Mouse (Mus musculus): ENCODE results near the gene Bmp2k. TPM values are rescaled to one million over a fixed set of nuclear protein-coding genes. Genes with fewer than 3 reads are reported as not detected.
A peak's percentile ranks its signal among the peaks of the same experiment; 100 is the strongest.

Bmp2k gene
- polyA plus RNA-seq, 1 experiment from 2014 or later: 9.2 TPM

DNA sequence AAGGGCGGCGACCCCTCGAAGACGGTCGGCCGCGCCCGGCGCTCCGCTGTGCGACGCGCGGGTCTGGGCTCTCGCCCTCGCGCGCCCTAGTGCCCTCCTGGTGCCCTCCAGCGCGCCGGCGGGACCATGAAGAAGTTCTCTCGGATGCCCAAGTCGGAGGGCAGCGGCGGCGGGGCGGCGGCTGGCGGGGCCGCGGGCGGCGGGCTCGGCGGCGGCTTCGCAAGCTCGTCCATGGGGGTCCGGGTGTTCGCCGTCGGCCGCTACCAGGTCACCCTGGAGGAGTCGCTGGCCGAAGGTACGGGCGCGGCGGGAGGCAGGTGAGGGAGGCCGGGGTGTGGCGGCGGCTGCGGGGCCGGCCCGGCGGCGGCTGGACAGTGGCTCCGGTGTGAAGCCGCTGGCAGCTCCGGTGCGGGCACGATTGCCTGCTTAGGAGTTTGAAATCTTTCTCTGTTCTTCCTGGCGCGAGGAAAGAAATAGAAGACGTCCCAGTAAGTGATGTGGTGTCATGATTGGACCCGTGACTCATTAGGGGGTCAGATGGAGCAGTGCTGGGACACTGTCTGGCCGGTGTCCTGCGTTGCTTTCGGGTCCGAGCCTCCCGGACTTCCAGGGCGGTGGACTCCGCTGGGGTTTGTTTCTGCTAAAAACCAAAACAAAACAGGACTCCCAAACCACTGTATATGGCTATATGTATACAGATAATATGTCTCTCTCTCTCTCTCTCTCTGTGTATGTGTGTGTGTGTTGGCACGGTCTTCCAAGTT, 495 bp downstream of the Bmp2k start:
- Histone ChIP-seq H3K27ac (peak overlapping the region; percentile 92), H3K27me3 (no peaks in the 10 kb centered on the region), H3K4me2 (peak overlapping the region; percentile 88), H3K9ac (peak overlapping the region; percentile 85), H3K9me3 (no peaks in the 10 kb centered on the region), H3K4me3 (replicated peaks) (peak overlapping the region; percentile 61), H3K4me1 (peaks cover 18% of the 10 kb centered on the region), H3K36me3 (replicated peaks) (no peaks in the 10 kb centered on the region)
- WGBS: under 1% methylated on average over 69 of the region's 75 CpGs
- peak; percentile 49 for ATAC-seq (ENCODE audit: low FRiP score)

DNA sequence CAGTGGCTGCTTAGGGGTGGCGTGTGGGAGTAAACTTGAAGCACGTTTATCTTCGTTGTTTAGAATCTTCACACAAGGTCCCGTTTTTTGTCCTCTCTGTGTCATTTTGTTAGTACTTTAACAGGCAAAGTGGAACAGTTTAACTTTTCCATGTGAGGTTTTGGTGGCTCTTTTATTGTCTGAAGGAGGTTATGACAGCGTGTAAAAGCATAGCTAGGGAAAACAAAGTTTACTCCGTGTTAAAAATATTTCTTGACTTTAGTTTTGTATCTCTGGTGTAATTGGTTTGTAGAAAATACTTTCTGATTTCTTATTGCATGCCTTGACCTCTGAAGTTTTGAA, 1.0 kb downstream of the Bmp2k start:
- ATAC-seq (ENCODE audit: low FRiP score): no peak
- H3K9me3 ChIP-seq: no peaks in the 10 kb centered on the region
- peak overlapping the region; percentile 88 for H3K4me2 ChIP-seq
- H3K9ac ChIP-seq: peak overlapping the region; percentile 85
- no peaks in the 10 kb centered on the region for H3K36me3 ChIP-seq (replicated peaks)
- no peaks in the 10 kb centered on the region for H3K27me3 ChIP-seq
- peak overlapping the region; percentile 61 for H3K4me3 ChIP-seq (replicated peaks)
- peaks cover 18% of the 10 kb centered on the region for H3K4me1 ChIP-seq
- H3K27ac ChIP-seq: no peak overlapping the region
- 13% methylated on average over 6 of the region's 6 CpGs for WGBS

DNA sequence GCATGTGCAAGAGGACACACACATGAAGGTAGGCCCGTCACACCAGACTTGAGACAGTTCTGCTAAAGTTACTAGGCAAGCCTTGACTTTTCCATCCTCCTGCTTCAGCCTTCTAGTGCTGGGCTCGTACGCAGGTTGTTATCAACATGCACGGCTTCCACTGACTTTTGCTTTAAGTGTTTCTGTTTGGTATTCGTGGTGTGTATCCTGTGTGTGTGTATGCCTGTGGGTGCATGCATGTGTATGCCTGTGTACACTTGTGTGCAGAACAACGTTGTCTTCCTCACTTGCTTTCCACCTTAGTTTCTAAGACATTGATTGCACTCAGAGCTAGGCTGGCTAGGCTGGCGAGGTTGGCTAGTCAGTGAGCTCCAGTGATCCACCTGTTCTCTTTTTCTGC, 2.1 kb downstream of the Bmp2k start:
- WGBS: 82% methylated on average over 7 of the region's 7 CpGs
- Histone ChIP-seq H3K9me3 (no peaks in the 10 kb centered on the region), H3K36me3 (replicated peaks) (no peaks in the 10 kb centered on the region), H3K4me1 (peaks cover 21% of the 10 kb centered on the region), H3K9ac (no peak overlapping the region), H3K27me3 (no peaks in the 10 kb centered on the region), H3K4me3 (replicated peaks) (peak overlapping the region; percentile 61; the same call in 1 of the 2 replicates), H3K27ac (no peak overlapping the region), H3K4me2 (0 out of 2 replicates have a peak overlapping the region, but pooled peaks have one; percentile 88)
- ATAC-seq (ENCODE audit: low FRiP score): no peak

DNA sequence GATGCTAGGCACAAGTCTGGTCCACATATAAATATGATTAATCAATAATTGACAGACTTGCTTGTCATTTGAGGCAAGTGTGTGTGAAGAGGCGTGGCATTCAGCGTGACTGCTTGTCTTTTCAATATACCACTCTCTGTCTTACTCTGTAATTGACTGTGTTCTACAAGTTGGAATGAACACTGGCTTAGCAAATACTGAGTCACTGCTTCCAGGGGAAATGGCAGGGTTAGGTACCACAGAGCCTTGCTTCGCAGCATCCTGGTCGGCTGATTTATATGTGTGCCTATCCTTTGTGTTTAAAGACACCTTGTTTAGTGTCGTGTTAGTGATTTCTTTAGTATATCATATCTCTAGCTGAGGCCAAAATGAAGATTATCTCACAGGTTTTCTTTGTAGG, 3.0 kb downstream of the Bmp2k start:
- Histone ChIP-seq H3K9me3 (no peaks in the 10 kb centered on the region), H3K4me2 (no peak overlapping the region), H3K27me3 (no peaks in the 10 kb centered on the region), H3K9ac (no peak overlapping the region), H3K36me3 (replicated peaks) (no peaks in the 10 kb centered on the region), H3K27ac (no peak overlapping the region), H3K4me3 (replicated peaks) (no peak overlapping the region), H3K4me1 (peaks cover 21% of the 10 kb centered on the region)
- WGBS: 94% methylated on average over 5 of the region's 5 CpGs
- no peak for ATAC-seq (ENCODE audit: low FRiP score)

DNA sequence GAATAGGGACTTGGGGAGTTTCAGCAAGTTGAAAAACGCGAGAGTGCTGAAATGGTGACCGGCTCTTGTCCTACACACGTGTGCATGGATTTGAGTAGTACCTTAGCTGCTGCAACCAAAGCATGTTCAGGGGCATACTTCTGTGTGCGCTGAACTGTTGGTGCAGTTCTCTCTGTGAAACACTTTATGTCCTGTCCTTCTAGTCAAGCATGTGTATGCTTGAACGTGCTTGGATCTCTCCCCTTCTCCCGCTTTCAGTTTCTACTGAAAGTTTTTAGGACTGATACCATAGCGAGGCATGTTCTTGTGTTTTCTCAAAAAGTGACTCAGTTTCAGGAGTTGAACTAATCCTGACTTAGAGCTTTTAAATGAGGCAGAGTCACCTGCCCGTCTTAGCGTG, 3.7 kb downstream of the Bmp2k start:
- 89% methylated on average over 10 of the region's 10 CpGs for WGBS
- H3K9me3 ChIP-seq: no peaks in the 10 kb centered on the region
- no peak overlapping the region for H3K4me2 ChIP-seq
- no peak overlapping the region for H3K4me3 ChIP-seq (replicated peaks)
- H3K27me3 ChIP-seq: no peaks in the 10 kb centered on the region
- no peak overlapping the region for H3K9ac ChIP-seq
- H3K27ac ChIP-seq: no peak overlapping the region
- no peak for ATAC-seq (ENCODE audit: low FRiP score)
- no peaks in the 10 kb centered on the region for H3K36me3 ChIP-seq (replicated peaks)
- peaks cover 19% of the 10 kb centered on the region for H3K4me1 ChIP-seq

DNA sequence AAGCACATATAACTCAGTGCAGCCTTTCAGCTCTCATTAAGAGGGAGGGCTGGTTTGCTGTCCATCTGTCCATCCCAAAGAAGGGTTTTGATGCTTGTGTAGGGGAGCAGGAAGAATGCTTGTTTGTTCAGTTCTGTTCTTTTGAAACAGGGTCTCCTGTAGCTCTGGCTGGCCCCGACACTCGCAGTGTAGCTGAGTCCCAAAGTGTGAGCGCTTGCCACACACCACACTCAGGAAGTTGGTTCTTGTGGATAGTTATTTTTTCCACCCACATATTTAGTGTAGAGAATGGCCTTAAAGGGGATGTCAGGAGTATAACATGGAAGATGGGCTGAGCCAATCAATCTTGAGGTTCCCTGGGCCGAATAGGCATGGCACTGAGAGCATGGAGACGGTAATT, 4.1 kb downstream of the Bmp2k start:
- no peaks in the 10 kb centered on the region for H3K9me3 ChIP-seq
- H3K27me3 ChIP-seq: no peaks in the 10 kb centered on the region
- H3K4me3 ChIP-seq (replicated peaks): no peak overlapping the region
- no peak for ATAC-seq (ENCODE audit: low FRiP score)
- no peak overlapping the region for H3K9ac ChIP-seq
- WGBS: 90% methylated on average over 5 of the region's 5 CpGs
- peaks cover 15% of the 10 kb centered on the region for H3K4me1 ChIP-seq
- no peak overlapping the region for H3K4me2 ChIP-seq
- no peaks in the 10 kb centered on the region for H3K36me3 ChIP-seq (replicated peaks)
- no peak overlapping the region for H3K27ac ChIP-seq

DNA sequence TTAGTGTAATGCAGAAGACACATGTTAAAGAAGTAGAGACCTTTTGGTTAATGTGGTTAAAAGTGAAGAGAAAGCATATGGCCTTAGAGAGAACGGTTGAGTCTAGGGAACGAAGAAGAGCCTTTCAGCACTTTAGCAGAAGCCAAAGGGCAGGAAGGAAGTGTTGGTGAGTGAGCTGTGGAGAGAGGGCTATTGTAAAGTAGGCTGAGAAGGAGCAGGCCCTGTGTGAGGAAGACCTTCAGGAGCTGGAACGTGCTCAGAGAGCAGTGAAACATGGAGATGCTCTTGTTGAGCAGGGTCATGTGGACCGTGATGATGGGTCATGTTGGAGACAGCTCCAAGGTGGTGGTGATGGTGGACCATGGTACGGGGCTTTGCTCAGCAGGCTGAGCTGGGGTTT, 4.8 kb downstream of the Bmp2k start:
- peaks cover 13% of the 10 kb centered on the region for H3K4me1 ChIP-seq
- H3K4me2 ChIP-seq: no peak overlapping the region
- no peaks in the 10 kb centered on the region for H3K27me3 ChIP-seq
- no peak for ATAC-seq (ENCODE audit: low FRiP score)
- 91% methylated on average over 5 of the region's 5 CpGs for WGBS
- H3K36me3 ChIP-seq (replicated peaks): no peaks in the 10 kb centered on the region
- H3K4me3 ChIP-seq (replicated peaks): no peak overlapping the region
- no peak overlapping the region for H3K9ac ChIP-seq
- no peak overlapping the region for H3K27ac ChIP-seq
- no peaks in the 10 kb centered on the region for H3K9me3 ChIP-seq

DNA sequence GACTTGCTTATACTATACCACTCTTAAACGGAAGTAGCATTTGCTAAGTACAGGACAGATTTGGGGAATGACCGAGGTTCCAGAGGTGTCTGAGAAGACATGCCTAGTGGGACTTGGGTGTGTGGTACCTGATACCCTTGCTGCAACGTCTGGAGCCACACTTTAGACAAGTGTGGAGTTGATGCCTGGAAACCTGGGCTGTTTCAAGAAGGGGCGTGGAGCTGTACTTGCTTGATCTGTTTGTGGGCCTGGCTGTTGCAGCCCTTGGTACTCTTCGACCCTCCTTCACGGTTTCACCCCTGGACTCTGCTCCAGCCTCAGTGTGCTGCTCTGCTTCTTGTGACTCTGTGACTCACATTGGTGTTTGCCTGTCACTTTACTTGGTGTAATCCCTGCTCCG, 5.4 kb downstream of the Bmp2k start:
- Histone ChIP-seq H3K9ac (no peak overlapping the region), H3K4me3 (replicated peaks) (no peak overlapping the region), H3K36me3 (replicated peaks) (no peaks in the 10 kb centered on the region), H3K9me3 (no peaks in the 10 kb centered on the region), H3K27ac (no peak overlapping the region), H3K4me2 (no peak overlapping the region), H3K27me3 (no peaks in the 10 kb centered on the region), H3K4me1 (peaks cover 13% of the 10 kb centered on the region)
- ATAC-seq (ENCODE audit: low FRiP score): no peak
- 85% methylated on average over 7 of the region's 7 CpGs for WGBS

DNA sequence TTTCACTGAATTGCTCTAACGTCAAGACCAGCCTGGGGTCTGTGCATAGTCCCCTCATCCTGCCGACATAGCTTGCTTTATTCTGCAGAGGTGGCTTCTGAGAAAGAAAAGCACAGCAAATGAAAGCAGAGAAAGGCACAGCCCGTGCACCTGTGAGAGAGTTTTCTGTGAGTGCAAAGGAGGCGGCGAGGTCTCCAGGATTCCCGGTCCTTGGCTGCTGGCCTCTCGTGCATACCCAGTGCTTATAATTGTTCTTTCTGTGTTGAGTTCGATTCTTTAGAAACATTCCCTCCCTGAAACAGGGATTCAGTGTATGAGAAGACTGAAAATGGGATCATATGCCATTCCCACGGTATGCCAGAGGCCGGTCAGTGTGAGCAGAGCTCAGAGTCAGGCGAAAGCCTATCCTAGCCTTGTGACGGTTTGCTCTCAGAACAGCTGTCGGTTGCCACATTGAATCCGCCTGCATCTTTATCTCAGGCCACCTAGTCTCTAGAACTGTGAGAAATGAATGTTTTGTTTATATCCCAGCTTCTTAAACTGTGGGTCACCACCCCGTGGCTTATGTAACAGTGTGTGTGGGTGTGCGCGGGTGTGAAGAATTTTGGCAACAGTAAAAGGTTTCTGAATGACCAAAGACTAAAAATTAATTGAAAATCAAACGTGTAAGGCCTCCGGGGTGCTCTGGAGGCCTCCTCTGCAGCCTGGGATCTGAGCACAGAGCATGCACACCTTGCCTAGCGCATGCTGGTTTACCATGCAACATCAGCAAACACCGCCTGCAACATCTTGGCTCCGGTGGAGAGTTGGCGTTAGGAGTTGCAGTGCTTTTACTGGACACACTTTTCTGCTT, 6.9 kb downstream of the Bmp2k start:
- no peak overlapping the region for H3K9ac ChIP-seq
- H3K36me3 ChIP-seq (replicated peaks): no peaks in the 10 kb centered on the region
- WGBS: 80% methylated on average over 23 of the region's 23 CpGs
- no peaks in the 10 kb centered on the region for H3K27me3 ChIP-seq
- H3K9me3 ChIP-seq: no peaks in the 10 kb centered on the region
- no peak overlapping the region for H3K27ac ChIP-seq
- H3K4me2 ChIP-seq: no peak overlapping the region
- H3K4me3 ChIP-seq (replicated peaks): no peak overlapping the region
- H3K4me1 ChIP-seq: peaks cover 6% of the 10 kb centered on the region; the same call in 1 of the 2 replicates
- no peak for ATAC-seq (ENCODE audit: low FRiP score)

DNA sequence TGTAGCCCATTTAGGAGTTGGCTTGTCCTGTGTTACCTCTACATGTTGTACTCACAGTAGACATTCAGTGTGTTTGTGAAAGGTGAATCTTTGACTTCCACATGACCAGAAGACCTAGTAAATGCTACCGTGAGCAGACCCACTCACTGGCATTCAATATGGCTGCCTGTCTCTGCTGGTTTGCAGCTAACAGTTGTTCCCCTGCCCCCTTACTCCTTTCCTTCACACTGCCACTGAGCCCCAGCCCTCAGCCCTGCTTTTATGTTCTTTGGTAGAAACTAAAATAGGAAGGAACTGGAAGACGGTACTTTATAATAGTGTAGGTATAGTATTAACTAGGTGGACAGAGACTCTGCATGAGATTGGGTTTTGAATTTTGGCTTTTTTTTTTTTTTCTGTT, 8.4 kb downstream of the Bmp2k start:
- ATAC-seq (ENCODE audit: low FRiP score): no peak
- WGBS: 92% methylated on average over 2 of the region's 2 CpGs
- Histone ChIP-seq H3K9ac (no peak overlapping the region), H3K4me3 (replicated peaks) (no peak overlapping the region), H3K27me3 (no peaks in the 10 kb centered on the region), H3K4me1 (peaks cover 3% of the 10 kb centered on the region; the same call in 1 of the 2 replicates), H3K4me2 (no peak overlapping the region), H3K27ac (no peak overlapping the region), H3K36me3 (replicated peaks) (no peaks in the 10 kb centered on the region), H3K9me3 (no peaks in the 10 kb centered on the region)

DNA sequence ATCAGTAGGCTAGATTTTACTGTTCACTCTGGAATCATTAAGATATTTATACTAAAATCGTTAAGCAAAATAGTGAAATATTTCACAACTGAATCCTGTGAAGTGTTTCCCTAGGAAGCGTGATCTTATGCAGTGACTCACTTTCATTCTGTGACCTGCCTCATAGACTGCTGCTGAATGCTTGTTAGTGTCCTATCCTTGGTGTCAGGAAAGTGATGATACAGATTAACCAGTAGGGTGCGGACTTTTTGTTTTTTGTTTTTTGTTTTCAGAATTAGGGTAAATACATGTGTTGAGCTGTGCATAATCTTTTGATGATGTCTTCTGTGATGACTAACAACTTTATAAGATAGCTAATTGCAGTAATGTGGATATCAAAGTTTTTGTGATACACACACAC, 9.4 kb downstream of the Bmp2k start:
- 88% methylated on average over 3 of the region's 3 CpGs for WGBS
- no peaks in the 10 kb centered on the region for H3K27me3 ChIP-seq
- no peaks in the 10 kb centered on the region for H3K9me3 ChIP-seq
- no peak for ATAC-seq (ENCODE audit: low FRiP score)
- H3K27ac ChIP-seq: no peak overlapping the region
- no peaks in the 10 kb centered on the region for H3K36me3 ChIP-seq (replicated peaks)
- H3K4me3 ChIP-seq (replicated peaks): no peak overlapping the region
- H3K4me1 ChIP-seq: 0 out of 2 replicates have a peak, but pooled peaks cover 3% of the 10 kb centered on the region
- no peak overlapping the region for H3K4me2 ChIP-seq
- H3K9ac ChIP-seq: no peak overlapping the region

DNA sequence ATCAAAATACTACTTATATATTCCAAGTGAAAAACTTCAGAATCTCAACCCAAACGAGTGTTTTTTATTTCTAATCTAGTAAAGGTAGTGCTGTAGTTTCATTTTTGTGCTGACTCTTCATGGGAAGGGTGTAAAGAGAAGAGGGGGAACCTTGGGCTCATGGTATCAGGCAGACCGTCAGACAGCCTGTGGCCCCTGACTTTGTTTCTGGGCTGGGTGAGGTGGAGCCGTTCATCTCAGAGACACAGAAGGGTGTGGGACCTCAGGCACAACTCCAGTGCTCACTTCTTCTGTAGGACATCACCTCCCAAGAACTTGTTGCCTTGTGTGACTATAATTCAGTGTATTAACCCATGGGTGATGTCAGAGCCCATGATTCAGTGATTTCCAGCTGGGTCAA, 10.0 kb downstream of the Bmp2k start:
- ATAC-seq (ENCODE audit: low FRiP score): no peak
- H3K27ac ChIP-seq: no peak overlapping the region
- no peak overlapping the region for H3K4me3 ChIP-seq (replicated peaks)
- WGBS: 90% methylated on average over 3 of the region's 3 CpGs
- H3K9me3 ChIP-seq: no peaks in the 10 kb centered on the region
- no peaks in the 10 kb centered on the region for H3K27me3 ChIP-seq
- H3K36me3 ChIP-seq (replicated peaks): no peaks in the 10 kb centered on the region
- H3K9ac ChIP-seq: no peak overlapping the region
- 0 out of 2 replicates have a peak, but pooled peaks cover 3% of the 10 kb centered on the region for H3K4me1 ChIP-seq
- no peak overlapping the region for H3K4me2 ChIP-seq
